Comparison of ENCODE assay signal across 17 mouse cellular contexts in the genomic region with DNA sequence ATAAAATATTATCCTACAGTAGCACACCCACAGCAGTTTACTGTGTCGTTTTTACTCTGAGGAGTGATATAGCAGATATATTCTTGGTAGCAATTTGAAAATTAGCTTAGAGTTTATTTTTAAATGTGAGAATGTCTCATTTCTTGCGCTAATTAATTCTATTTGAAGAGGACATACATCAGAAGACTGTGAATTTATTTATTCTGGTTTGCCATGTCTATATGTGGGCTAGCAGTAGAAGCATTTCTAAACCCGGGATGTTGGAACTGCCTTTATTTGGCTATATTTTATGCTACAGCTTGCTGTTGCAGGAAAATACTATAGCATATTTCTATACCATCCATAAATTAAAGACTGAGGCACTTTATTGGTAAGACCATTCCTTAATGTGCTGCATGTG.
DNase-seq lines count a peak whose midpoint lies in the region; ATAC-seq and TF ChIP-seq lines count a peak whose summit lies in the region.
"Had no signal": no experiment of that assay in that cellular context is flagged by ENCODE, and none has a peak within 500 bp of the region (broad histone marks: within the 10 kb centered on the region; RNA-seq: fewer than 3 reads in every experiment).

No protein-coding gene starts in this region.

- H3K4me3 ChIP-seq in forebrain, postnatal 0 days (ENCODE audit: low read depth, low read length) = no peak overlapping the region
- H3K4me3 ChIP-seq in forebrain, embryonic 11.5 days (ENCODE audit: low read depth, low read length) = no peak overlapping the region
- H3K4me3 ChIP-seq: embryonic facial prominence, embryonic 10.5 days; embryonic facial prominence, embryonic 12.5 days; forebrain, embryonic 12.5 days had no signal

- WGBS in forebrain, postnatal 0 days = 71% methylated on average over 3 of the region's 3 CpGs
- WGBS in forebrain, embryonic 11.5 days = 89% methylated on average over 3 of the region's 3 CpGs

- no peaks in the 10 kb centered on the region for H3K9me3 ChIP-seq in forebrain, postnatal 0 days (ENCODE audit: low read length)
- H3K9me3 ChIP-seq in forebrain, embryonic 11.5 days (ENCODE audit: control insufficient read depth, low read length) = no peaks in the 10 kb centered on the region
- H3K9me3 ChIP-seq: embryonic facial prominence, embryonic 10.5 days; embryonic facial prominence, embryonic 12.5 days; forebrain, embryonic 12.5 days had no signal

- no peak overlapping the region for H3K9ac ChIP-seq in forebrain, postnatal 0 days
- H3K9ac ChIP-seq in forebrain, embryonic 11.5 days (ENCODE audit: low read length) = no peak overlapping the region
- H3K9ac ChIP-seq: embryonic facial prominence, embryonic 12.5 days; forebrain, embryonic 12.5 days had no signal

- peak; percentile 62 for ATAC-seq in forebrain, postnatal 0 days
- ATAC-seq in forebrain, embryonic 11.5 days (replicated peaks; ENCODE audit: low FRiP score) = no peak
- ATAC-seq: forebrain, embryonic 14.5 days had no signal

- no peak for TF ChIP-seq CTCF in forebrain, postnatal 0 days (IDR thresholded peaks at IDR 0.05; ENCODE audit: low read depth)

- H3K36me3 ChIP-seq in forebrain, postnatal 0 days (ENCODE audit: insufficient read depth) = no peaks in the 10 kb centered on the region
- H3K36me3 ChIP-seq in forebrain, embryonic 11.5 days (ENCODE audit: control insufficient read depth, insufficient read depth, low read length) = no peaks in the 10 kb centered on the region
- H3K36me3 ChIP-seq: embryonic facial prominence, embryonic 10.5 days; embryonic facial prominence, embryonic 12.5 days; forebrain, embryonic 12.5 days had no signal

- DNase-seq in forebrain, postnatal 0 days = peak; percentile 3
- no peak for DNase-seq in forebrain, embryonic 11.5 days (ENCODE audit: low spot score)
- DNase-seq in brain, adult 2 months (ENCODE audit: low read depth, low spot score) = peak; percentile 40
- peak; percentile 40 for DNase-seq in telencephalon, adult 2 months (ENCODE audit: low read depth, low spot score)
- DNase-seq in thymus, adult 18-20 months = no peak
- DNase-seq: adrenal gland, adult 2 months; adrenal gland, postnatal 10 days; adrenal gland, postnatal 25 days; cerebellum, adult 11-12 months; cerebellum, adult 2 months; cerebellum, adult 9-10 months; cerebellum, postnatal 10 days; cerebellum, postnatal 25 days had no signal

- H3K27me3 ChIP-seq in forebrain, postnatal 0 days (ENCODE audit: insufficient read depth, low read length) = no peaks in the 10 kb centered on the region
- no peaks in the 10 kb centered on the region for H3K27me3 ChIP-seq in forebrain, embryonic 11.5 days (ENCODE audit: control insufficient read depth, insufficient read depth, low read length)
- H3K27me3 ChIP-seq: embryonic facial prominence, embryonic 12.5 days; forebrain, embryonic 12.5 days had no signal

- no peak overlapping the region for H3K27ac ChIP-seq in forebrain, postnatal 0 days (ENCODE audit: low read depth, low read length)
- H3K27ac ChIP-seq in forebrain, embryonic 11.5 days (ENCODE audit: low read depth, low read length) = no peak overlapping the region
- H3K27ac ChIP-seq: embryonic facial prominence, embryonic 10.5 days; embryonic facial prominence, embryonic 12.5 days; forebrain, embryonic 12.5 days had no signal

- no peaks in the 10 kb centered on the region for H3K4me1 ChIP-seq in forebrain, postnatal 0 days (ENCODE audit: insufficient read depth)
- no peaks in the 10 kb centered on the region for H3K4me1 ChIP-seq in forebrain, embryonic 11.5 days (replicated peaks; ENCODE audit: control insufficient read depth, insufficient read depth, low read length)
- H3K4me1 ChIP-seq: embryonic facial prominence, embryonic 10.5 days; embryonic facial prominence, embryonic 12.5 days; forebrain, embryonic 12.5 days had no signal

- no peak overlapping the region for H3K4me2 ChIP-seq in forebrain, postnatal 0 days (ENCODE audit: low read depth)
- H3K4me2 ChIP-seq in forebrain, embryonic 11.5 days (ENCODE audit: low read depth, low read length, severe bottlenecking) = no peak overlapping the region
- H3K4me2 ChIP-seq: embryonic facial prominence, embryonic 12.5 days; forebrain, embryonic 12.5 days had no signal

Comparison
In these comparisons a context has a peak if more than half of its experiments do, and no peak if none do; other contexts are left out.
1. DNase-seq: peak in forebrain, postnatal 0 days (single experiment), brain, adult 2 months (single experiment) and telencephalon, adult 2 months (single experiment); none in forebrain, embryonic 11.5 days (single experiment) and thymus, adult 18-20 months (0 of 2).